Mouse (Mus musculus): ENCODE results near the gene Bcl2l12.

The Bcl2l12 gene

DNA sequence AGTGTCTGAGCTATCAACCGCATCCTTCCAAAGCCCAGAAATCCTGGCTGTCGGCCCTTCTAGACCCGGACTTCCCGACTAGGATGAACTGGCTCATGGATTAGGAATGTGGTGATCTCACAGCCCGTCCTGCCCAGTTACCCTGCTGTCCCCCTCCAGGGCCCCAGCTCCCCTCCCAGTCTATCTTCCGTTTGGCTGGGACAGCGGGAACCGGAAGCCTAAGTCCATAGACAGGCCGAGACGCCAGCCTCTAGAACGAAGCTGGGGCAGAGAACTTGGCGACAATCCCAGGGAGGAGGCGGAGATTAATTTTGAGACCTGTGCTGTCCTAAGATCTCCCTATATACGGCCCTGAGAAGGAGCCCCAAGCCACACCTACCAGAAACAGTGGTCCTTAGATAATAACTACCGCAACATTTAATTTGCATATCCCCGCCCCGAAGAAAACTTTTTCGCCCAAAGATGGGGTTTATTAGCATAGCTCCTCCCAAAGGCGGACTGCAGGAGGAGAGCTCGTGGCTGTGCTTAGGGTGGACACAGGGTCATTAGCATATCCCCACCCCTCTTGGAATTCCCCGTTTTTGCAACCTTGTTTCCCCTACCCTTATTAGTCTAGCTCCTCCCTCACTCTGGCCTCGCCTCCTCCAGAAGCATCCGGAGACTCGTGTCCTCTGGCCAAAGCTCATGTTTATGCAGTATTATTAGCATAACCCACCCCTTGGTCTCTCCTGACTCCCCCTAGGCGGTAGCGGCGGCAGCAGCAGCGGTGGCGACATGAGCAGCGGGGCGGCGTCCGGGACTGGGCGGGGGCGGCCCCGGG lies 18.9 kb upstream of the Bcl2l12 start, which contains the start of gene Rras:
Gene Rras (plus strand): TSS at position 720 of the 820 bp plus-strand sequence.
- peak; percentile 91 for DNase-seq (ENCODE audit: low spot score)

DNA sequence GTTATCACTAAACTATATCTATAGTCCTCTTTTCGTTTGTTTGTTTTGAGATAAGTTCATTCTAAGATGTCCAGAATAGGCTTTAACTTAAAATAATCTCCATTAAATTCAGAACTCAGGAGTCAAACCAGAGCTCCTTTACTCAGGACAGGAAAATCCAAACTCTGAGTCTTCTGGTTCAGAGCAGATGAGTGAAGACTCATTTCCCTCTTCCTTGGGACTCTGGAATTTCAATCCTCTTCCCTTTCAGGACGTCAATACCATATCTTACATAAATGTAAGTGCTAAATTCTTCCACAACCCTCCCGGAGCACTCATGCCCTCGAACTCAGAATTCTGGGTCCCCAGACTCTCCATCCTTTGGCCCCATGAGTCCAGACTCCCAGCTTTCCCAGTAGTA lies 18.2 kb upstream of the Bcl2l12 start:
- DNase-seq (ENCODE audit: low spot score) = no peak

DNA sequence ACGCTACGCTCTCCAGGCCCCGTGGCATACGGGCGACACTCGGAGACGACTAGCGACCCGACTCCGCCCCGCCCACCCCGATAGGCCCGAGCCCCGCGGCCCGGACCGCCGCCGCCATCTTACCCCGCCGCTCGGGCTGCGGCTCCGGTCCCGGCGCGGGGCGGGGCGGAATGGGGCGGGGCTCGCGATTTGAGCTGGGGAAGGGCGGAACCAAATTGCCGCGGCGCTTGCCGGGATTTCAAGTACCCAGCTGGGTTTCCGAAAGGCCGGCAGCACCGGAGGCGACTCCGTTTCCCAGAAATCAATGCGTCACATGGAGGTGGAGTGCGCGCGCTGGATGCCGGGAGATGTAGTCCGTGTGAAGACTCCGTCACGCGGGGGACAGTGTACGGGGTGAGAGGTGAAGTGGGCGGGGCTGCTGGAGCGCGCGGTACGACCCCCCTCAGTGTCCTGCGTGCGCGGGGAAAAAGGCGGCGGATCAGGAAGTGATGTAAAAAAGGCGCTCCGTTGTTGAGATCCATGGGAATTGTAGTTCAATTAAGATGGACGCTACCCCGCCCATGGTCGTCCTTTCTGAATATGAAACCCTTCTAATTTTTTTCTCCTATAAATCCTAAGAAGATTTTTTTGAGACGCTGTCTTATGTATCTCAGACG lies 17.6 kb upstream of the Bcl2l12 start, which contains the start of gene Scaf1:
Gene Scaf1 (minus strand): TSS at position 407 of the 656 bp plus-strand sequence.
- peak; percentile 100 for DNase-seq (ENCODE audit: low spot score)

DNA sequence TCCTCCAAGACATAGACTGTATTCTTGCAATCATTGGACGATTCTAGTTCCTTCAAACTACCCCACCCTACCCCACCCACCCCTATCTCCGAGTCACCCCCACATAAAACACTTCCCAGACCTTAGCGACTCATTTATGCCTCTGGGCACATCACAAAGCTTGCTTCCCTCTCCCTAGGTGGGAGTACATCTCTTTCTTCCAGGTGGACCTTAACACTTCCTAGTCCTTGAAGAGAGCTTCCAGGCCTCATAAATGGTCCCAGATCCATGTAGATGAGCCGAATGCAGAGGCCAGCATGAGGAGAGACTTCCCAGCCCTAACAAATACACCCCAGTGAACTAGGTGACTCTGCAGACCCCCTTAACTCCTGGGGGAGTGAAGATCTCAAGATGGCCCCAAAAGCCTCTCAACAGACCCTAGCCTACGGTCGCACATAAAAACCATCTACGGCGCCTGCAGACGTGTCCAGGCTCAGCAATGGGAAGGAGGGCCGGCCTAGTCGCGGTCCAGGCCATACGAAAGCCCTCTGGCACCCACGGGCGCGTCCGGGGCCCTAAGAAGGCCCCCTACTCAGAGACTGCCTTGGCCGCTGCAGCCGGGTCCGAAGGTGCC lies 16.9 kb upstream of the Bcl2l12 start:
- DNase-seq (ENCODE audit: low spot score) = no peak

DNA sequence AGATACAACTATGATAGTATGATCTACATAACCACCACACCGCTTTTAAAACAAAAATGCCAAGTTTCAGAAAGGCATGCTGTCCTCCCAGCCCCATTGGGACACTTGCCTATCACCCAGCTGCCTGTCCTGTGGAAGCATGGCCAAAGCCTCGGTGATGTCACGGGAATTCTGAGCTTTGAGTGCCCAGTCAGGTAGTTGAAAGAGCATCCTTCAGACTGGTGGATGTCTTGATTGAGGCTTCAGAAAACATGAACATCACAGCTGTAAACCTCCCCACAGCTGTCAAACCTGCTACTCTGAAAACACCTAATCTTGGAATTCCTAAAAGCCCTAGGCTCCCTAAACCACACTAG lies 15.6 kb upstream of the Bcl2l12 start:
- no peak for DNase-seq (ENCODE audit: low spot score)

DNA sequence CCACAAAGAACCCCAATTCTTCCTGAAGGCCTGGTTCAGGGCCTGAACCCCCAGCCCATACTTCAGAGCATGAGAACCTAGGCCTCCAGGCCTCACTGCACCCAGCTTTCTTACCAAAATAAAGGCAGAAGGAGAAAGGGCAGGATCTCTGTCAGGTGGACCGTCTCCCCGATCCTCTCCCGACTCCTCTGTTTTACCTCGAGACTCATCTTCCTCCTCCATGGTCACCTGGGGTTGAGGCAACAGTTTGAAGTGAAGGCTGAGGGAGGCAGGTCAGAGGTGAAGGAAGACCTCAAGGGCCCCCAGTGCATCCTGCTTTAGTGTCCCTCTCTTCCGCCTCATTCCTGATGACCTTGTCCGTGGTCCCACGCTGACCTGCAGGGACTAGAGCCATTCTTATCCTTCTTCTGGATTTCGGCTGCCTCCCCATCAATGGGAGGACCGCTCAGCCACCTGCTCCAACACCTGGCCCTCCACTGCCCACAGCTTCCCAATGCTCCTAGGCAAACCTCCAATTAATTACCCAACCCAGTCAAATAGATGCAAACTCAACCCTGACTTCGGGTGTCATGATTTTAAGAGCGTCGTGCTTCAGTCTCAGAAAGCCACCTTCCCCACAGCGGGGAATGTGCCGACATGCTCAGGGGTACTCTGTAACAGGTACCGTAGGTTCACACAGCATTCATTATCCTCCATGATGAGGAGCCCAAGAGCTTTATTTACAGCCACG lies 15.0 kb upstream of the Bcl2l12 start:
- DNase-seq (ENCODE audit: low spot score) = no peak

DNA sequence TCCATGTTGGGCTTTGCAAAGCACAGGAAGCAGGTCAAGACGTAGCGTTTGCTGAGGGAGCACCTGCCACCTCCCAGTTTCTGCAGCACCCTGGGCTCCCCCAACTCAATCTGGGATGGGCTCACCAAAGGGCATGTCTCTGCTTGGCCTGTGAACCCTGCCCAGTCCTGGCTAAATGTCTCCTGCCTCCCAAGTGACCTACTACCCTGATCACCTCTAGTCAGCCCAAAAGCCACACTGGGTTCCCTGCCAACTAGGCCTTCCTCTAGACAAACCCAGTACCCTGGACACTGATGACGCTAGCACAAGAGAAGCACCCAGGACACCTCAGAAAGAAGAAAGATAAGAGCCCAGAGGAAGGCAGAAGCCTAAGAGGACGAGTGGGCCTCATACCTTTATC lies 14.3 kb upstream of the Bcl2l12 start:
- DNase-seq (ENCODE audit: low spot score) = no peak

DNA sequence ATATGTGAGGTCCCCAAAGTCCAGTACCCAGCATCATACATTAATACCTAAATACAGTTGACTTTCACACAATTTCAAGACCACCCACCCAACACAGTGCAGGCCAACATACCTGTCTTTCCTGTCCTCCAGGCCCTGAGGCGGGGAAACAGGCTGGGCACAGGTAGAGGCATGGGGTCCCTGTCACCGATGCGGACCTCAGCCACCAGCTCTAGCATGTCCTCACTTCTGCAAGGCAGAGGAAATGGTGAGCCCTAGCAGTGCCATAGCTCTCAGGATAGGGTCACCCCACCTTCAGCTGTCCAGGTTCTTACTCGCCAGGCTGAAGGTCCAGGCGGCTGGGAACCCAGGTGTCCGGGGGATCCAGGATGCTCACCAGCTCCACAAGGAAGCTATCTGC lies 13.5 kb upstream of the Bcl2l12 start:
- no peak for DNase-seq (ENCODE audit: low spot score)

DNA sequence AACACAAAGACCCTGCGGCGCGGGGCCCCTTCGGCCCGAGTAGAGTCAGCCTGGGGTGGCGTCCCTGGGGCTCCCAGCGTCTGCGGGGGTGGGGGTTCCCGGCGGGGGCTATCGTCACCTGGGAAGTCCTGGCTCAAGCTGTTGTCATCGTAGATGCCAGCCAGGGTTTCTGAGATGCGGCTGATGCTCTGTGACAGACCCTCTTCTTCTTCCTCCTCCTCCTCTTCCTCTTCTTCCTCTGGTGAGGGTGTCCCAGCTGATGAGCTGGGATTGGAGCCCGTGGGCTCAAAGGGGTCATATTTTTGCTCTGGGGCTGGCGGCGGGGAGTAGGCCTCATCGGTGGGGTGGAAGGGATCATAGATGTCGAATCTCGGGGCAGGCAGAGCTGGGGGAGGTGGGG lies 9.9 kb upstream of the Bcl2l12 start:
- no peak for DNase-seq (ENCODE audit: low spot score)

DNA sequence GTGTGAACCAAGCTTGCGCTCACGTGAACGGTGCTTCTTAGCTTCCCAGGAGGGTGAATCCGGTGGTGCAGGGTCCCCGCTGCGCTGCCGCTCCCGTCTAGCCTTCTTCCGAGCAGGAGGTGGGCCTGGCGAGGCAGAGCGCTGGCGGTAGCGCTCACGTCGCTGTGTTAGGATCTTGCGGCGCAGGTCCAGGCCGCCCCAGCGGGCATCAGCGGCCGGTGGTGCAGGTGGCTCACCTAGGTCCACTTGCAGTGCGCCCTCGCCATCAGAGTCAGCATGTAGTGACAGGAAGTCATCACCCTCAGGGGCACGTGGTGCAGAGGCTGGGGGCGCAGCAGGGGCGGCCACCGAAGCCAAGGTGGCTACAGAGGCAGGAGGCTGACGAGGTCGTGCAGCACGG lies 9.3 kb upstream of the Bcl2l12 start:
- DNase-seq (ENCODE audit: low spot score) = no peak

DNA sequence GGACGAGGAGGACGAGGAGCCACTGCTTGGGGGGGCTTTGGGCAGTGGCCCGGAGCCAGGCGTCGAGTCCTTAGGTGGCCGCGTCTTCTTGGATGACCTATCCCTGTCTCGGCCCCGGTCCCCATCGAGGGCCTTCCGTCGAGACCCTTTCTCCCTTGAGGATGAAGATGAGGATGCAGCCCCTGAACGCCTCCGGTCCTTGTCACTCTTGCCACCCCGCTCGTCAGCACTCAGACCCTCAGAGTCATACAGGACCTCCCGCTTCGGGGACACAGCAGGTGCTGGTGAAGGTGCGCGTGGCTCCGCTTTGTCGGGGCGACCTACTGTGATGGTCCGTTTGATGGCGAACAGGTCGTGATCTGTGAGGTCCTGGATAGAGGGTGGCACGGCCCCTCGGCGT lies 8.6 kb upstream of the Bcl2l12 start:
- DNase-seq (ENCODE audit: low spot score) = no peak

DNA sequence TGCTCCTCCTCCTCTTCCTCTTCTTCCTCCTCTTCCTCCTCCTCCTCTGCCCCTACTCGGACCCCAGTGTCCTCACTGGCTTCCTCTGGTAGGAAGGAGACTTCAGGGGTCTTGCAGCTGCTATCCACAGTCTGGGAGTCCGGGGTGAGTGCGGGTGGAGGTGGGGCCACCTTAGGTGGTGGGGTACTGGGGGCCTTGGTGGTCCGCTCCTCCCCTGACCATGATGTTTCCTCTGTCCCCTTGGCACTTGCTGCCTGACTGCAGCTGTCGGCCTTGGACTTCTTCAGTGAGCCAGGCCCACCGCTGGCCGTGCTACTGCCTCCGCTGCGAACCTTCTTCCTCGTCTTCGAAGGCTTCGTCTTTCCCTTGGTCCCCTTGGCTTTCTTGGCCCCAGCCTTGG lies 8.0 kb upstream of the Bcl2l12 start:
- DNase-seq (ENCODE audit: low spot score) = no peak

DNA sequence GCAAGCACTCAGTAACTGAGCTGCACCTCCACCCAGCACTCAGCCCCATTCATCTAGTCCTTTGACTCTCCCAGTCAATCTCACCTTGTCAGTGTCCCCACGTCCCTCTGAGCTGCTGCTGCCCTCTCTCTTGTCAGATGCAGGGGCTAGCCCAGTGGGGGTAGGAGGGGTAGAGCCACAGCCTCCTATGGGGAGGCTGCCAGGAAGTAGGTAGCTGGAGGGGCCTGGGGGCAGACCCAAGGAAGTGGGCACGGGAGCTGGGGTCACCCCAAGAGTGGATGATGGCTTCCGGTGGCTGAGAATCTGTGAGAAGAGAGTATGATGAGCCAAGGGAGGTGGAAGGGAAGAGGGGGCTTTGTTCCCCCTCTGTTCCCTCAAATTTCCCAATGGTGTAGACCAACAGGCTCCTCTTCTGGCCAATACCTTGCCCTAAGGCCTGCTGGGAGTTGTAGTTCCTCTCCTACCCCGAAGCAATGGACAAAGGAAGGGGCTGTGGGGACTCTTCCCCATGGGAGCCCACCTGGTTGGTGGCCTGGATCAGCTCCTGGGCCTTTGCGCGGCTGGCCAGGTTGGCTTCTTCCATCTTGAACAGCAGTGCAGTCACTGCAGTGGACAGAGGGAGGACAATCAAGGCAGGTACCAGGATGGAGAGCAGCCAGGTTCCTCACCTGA lies 6.9 kb upstream of the Bcl2l12 start:
- no peak for DNase-seq (ENCODE audit: low spot score)

DNA sequence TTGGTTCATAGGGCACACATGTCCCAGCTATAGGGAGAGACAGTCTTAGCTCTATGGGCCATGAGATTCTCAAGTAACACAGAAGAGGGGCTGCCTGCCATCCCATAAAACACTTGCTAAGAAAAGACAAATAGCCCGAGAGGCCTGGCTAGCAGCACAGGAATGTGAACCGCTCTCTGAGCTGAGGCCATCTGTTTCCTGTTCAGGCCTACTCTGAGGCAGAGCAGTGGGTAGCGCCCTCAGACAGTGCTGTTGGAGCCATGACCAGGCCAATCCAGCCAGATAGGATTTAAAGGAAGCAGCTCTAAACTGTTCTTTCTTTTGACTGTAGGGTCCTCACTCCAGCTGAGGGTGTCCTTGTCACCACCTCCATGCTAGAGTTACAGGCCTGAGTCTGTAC lies 6.0 kb upstream of the Bcl2l12 start:
- DNase-seq (ENCODE audit: low spot score) = no peak

DNA sequence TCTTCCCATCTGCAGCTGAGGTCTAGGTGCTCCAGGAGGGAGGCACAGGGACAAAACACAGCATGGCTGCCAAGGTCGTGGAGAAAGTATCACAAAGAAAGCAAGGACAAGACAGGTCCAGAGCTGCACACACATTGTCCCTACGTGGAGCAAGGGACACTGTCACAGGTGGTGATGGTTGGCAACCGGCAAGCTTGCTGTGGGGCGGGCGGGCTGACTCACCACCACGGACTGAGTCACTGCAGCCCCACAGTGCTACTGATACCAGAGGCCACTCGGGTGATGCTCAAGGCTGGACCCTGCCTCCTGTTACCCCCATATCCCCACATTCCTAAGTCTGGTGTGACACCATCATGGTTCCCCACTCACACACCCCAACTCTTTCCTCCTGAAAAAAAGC lies 3.9 kb upstream of the Bcl2l12 start:
- no peak for DNase-seq (ENCODE audit: low spot score)

DNA sequence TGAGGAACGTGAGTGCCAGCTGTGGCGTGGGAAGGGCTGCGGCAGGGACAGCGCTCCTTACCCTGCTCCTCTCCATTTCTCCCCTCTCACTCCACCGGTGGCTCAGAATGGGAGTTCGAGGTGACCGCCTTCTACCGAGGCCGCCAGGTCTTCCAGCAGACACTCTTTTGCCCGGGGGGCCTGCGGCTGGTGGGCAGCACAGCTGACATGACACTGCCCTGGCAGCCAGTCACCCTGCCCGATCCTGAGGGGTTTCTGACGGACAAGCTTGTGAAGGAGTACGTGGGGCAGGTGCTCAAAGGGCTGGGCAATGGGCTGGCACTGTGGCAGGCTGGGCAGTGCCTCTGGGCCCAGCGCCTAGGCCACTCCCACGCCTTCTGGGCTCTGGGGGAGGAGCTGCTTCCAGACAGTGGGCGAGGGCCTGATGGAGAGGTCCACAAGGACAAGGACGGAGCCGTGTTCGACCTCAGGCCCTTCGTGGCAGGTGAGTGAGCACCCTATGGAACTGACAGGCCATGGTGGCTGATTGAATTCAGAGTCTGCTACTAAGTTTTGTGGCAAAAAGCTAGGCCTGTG lies 2.1 kb upstream of the Bcl2l12 start:
- no peak for DNase-seq (ENCODE audit: low spot score)

DNA sequence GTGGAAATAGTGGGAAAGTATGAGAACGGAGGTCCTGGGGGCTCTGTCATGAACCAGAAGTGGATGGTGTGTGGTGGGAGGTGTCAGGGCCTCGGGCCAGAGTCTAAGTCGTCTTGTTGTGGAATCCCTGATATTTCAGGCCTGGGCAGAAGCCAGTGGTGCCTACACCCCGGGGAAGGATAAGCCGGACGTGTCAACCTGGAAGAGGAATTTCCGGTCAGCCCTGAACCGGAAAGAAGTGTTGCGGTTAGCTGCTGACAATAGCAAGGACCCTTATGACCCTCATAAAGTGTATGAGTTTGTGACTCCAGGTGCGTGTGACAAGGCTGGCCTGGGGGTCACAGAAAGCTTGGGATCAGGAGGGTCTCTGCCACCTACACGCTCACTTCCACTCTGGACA lies 1.2 kb upstream of the Bcl2l12 start:
- no peak for DNase-seq (ENCODE audit: low spot score)

DNA sequence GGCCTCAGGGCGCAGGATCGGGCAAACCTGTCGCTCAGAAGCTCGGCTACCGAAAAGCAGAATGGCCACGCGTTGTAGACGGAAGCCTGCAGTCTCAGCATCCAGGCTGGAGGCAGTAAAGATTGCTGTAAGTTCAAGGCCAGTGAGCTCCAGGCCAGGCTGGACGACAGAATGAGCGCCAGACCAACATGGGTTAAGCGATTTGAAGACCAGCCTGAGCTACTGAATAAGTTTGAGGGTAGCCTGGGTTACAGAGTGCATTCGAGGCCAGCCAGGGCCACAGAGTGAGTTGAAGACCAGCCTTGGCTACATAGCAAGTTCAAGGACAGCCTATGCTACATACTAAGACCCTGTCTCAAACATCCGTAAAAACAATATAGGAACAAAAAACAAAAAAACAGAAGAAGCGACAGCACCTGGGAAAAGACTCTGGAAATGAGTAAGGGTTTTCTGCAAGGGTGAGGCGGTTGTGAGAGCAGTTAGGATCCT lies 528 bp downstream of the Bcl2l12 start:
- DNase-seq (ENCODE audit: low spot score) = no peak

DNA sequence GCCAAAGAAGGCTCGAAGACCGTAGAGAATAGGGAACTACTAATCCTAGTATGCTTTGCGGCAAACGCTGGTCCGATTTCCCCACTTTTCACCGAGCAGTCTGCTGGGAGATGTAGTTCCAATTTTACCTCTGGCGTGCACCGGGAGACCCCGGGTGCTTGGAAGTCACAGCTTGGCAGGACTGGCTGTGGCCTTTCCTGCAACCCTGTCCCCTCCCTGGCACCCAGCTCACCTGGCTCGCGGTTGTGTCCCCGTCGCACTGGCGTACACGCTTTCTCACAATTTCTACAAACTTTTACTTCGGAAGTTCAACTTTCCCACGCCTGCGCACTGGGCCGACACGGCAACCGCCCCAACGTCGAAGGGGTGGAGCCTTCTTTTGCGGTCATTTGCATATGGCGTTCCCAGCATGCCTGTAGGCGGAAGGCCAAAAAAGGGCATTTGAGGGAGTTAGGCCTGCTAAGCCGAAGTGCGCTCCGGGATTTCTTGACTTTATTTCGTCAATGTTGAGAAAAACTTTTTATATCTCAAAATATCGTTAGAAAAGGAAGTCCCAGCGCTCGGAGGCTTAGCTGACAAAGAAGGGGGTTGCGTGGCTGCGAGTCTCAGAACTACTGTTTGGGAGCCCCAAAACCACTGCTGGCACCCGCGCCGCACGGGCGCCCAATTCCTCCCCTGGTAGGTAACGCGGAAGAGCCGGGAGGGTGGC lies 1.1 kb downstream of the Bcl2l12 start, which contains the start of gene Irf3:
Gene Irf3 (plus strand): TSS at position 418 of the 709 bp plus-strand sequence.
- DNase-seq (ENCODE audit: low spot score) = peak; percentile 96

DNA sequence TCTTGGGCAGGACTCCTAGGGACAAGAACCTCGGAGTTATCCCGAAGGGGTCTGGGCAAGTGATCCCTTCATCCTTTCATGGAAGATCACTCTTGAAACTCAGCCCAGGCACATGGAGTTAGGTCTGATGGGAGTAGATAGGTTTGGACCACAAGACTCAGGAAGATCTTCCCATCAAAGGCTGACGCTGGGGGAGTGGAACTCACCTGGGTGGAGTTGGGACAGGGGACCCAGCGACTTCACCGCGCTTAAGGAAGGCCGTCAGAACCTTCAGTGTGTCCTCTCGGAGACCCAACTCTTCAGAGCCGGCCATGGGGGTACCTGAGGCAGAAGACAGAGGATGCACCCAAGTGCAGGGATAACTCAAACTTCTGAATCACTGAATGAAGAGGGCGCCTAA lies 1.8 kb downstream of the Bcl2l12 start:
- DNase-seq (ENCODE audit: low spot score) = no peak
